Mouse (Mus musculus) heart, postnatal 0 days (tissue): ENCODE data around the gene Mknk2. TPM values are rescaled to one million over a fixed set of nuclear protein-coding genes. Genes with fewer than 3 reads are reported as not detected.

Experiments used
- ATAC-seq: fragments of 200-750 bp; cut with Nextera tagmentation; 2 replicates; pipeline ENCODE4 v1.8.0; 2017; ENCODE audit warnings: low read depth, moderate number of reproducible peaks, moderate library complexity; ENCODE audit not compliant: insufficient read depth
- DNase-seq: peaks from one replicate; pipeline ENCODE4 v3.0.0-alpha.2; 2016; ENCODE audit warnings: low spot score
- H3K27ac ChIP-seq: fragments of 300-500 bp; sonication (generic); 2 replicates; pipeline ENCODE4 v1.5.1; 2014; ENCODE audit warnings: low read depth, mild to moderate bottlenecking
- H3K27me3 ChIP-seq: fragments of 300-500 bp; sonication (generic); 2 replicates; pipeline ENCODE4 v1.6.1; 2014; ENCODE audit warnings: low read length, mixed read lengths; ENCODE audit not compliant: control insufficient read depth, insufficient read depth
- H3K36me3 ChIP-seq: fragments of 300-500 bp; sonication (generic); replicated peaks from 2 replicates; pipeline ENCODE4 v1.6.1; 2014; ENCODE audit warnings: low read length, mixed read lengths; ENCODE audit not compliant: control insufficient read depth, insufficient read depth
- H3K4me1 ChIP-seq: fragments of 300-500 bp; sonication (generic); 2 replicates; pipeline ENCODE4 v1.6.1; 2014; ENCODE audit warnings: antibody characterized with exemption; ENCODE audit not compliant: control insufficient read depth, insufficient read depth
- H3K4me2 ChIP-seq: fragments of 300-500 bp; sonication (generic); 2 replicates; pipeline ENCODE4 v1.6.1; 2014; ENCODE audit warnings: low read depth, mild to moderate bottlenecking, low read length, moderate library complexity
- H3K4me3 ChIP-seq: fragments of 300-500 bp; sonication (generic); 2 replicates; pipeline ENCODE4 v1.5.1; 2014; ENCODE audit warnings: low read depth, low read length
- H3K9ac ChIP-seq: fragments of 300-500 bp; sonication (generic); replicated peaks from 2 replicates; pipeline ENCODE4 v1.6.1; 2014; ENCODE audit warnings: low read depth, low read length, mixed read lengths
- H3K9me3 ChIP-seq: fragments of 300-500 bp; sonication (generic); replicated peaks from 2 replicates; pipeline ENCODE4 v1.6.1; 2016; ENCODE audit warnings: low read length; ENCODE audit not compliant: control insufficient read depth
- CTCF ChIP-seq: IDR thresholded peaks from 2 replicates; pipeline ENCODE4 v1.5.1; 2016; ENCODE audit warnings: antibody characterized with exemption, control low read depth, low read depth
- EP300 ChIP-seq: IDR thresholded peaks from 2 replicates; pipeline ENCODE4 v1.6.1; 2016; ENCODE audit warnings: antibody characterized with exemption, low read depth
- whole genome bisulfite sequencing: fragments of 180-500 bp; shearing (Covaris S2); extraction: QIAGEN DNeasy Blood & Tissue Kit; methylation state at CpG from one replicate; pipeline ENCODE4 v1.1.7; 2014; 5-methylcytosine and 5-hydroxymethylcytosine counted together
- polyA plus RNA-seq: library from polyadenylated mRNA; unstranded; fragments of >200 nt; fragmentation: Nextera tagmentation; extraction: Ambion mirVana; gene quantifications from 2 replicates; pipeline ENCODE4 v1.2.1, GENCODE M21; 2015
- total RNA-seq: library from RNA; depleted of rRNA; stranded (reverse); fragments of >200 nt; gene quantifications from 2 replicates; pipeline ENCODE4 v1.2.3, GENCODE M21; 2014; ENCODE audit warnings: low replicate concordance

Mknk2 gene
- total and polyA plus RNA-seq, 2 experiments from 2014 or later, result 76.9 to 150 TPM

DNA sequence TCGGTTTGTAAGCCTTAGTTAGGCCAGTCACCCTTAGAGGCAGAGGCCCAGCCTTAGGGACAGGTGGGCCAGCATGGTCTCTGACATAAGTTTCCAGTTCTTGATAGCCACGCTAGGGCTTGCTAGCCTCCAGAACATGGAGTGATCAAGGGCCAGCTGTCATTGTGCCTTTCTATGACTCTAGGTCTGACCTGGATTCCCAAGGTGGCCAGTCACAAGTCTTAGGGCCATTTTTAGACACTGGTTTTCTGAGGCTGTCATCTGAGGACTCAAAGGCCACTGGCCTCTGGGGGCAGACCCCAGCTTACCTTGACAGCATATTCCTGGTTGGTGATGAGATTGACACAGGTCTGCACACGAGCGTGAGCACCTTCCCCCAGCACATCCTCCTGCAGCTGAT is 6.7 kb downstream of the Mknk2 start:
- Histone ChIP-seq H3K4me3 (no peak overlapping the region), H3K4me2 (no peak overlapping the region), H3K27me3 (no peaks in the 10 kb centered on the region), H3K36me3 (peaks cover 56% of the 10 kb centered on the region), H3K4me1 (peaks cover 50% of the 10 kb centered on the region), H3K27ac (no peak overlapping the region), H3K9ac (peak overlapping the region; percentile 26), H3K9me3 (no peaks in the 10 kb centered on the region)
- DNase-seq (no peak), ATAC-seq (no peak)
- whole genome bisulfite sequencing, result 73% methylated on average over 4 of the region's 4 CpGs
- TF ChIP-seq EP300 (no peak), CTCF (no peak)

DNA sequence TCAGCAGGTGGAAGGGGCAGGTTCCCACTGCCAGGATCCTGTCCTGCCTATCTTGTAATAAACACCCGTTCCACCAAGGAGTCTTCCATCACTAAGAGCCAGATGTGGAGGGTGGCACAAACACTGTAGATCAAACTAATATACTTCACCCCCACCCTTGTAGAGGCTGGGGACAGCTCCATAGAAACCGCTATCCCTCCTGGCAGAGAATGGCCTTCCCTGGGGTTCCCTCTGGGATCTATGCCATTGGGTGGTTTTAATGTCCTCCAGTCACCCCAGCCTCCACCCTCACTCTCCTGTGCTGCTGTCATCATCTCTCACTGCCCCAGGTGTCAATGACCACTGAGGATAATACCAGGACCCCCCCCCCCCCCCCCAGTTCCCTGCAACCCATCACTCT is 7.4 kb downstream of the Mknk2 start:
- Histone ChIP-seq H3K27me3 (no peaks in the 10 kb centered on the region), H3K4me3 (no peak overlapping the region), H3K27ac (peak overlapping the region; percentile 51), H3K9ac (no peak overlapping the region), H3K4me2 (no peak overlapping the region), H3K9me3 (no peaks in the 10 kb centered on the region), H3K4me1 (peaks cover 50% of the 10 kb centered on the region), H3K36me3 (peaks cover 59% of the 10 kb centered on the region)
- DNase-seq, result no peak
- ATAC-seq, result no peak
- TF ChIP-seq EP300, result no peak; the same call in 1 of the 2 replicates
- no peak for TF ChIP-seq CTCF
- WGBS, result 88% methylated on average over 2 of the region's 2 CpGs

DNA sequence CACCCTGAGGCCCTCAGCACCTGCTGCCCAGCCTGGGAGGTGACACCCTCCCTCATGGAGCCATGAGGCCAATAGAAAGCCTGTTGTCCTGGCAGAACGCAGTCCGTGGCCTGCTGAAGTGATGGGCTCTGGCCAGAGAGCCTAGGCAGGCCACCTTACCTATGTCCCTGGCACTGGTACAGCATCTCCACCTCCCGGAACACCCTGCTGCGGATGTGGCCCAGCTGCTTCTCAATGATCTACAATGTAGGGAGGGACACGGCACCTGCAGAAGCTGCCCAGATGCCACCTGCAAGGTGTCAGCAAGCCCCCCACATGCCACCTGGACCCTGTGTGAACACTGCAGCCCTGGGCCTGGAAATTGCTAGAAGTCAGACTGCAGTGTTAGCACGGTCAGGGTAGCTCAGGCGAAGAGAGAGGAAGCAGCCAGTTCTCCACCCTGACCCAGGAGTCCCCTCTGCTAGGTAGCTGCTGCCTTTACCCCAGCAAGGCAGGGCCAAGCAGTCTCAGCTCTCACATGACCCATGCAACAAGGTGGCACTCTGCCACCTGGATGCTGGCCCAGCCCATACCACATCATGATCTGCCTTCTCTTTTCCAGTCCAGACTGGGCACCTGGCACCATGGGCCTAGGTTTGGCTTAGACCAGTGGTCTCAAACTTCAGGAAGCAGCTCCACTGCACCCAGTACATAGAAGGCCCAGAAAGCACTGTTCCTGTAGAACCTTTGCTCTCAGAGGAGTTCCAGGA is 8.0 kb downstream of the Mknk2 start:
- ATAC-seq (peak; percentile 66), DNase-seq (peak; percentile 73)
- H3K4me3 ChIP-seq, result no peak overlapping the region
- H3K27ac ChIP-seq, result peak overlapping the region; percentile 51
- H3K9ac ChIP-seq, result no peak overlapping the region
- TF ChIP-seq EP300, result no peak; the same call in 1 of the 2 replicates
- no peak for TF ChIP-seq CTCF
- peaks cover 59% of the 10 kb centered on the region for H3K36me3 ChIP-seq
- H3K9me3 ChIP-seq, result no peaks in the 10 kb centered on the region
- no peak overlapping the region for H3K4me2 ChIP-seq
- no peaks in the 10 kb centered on the region for H3K27me3 ChIP-seq
- H3K4me1 ChIP-seq, result peaks cover 50% of the 10 kb centered on the region
- 76% methylated on average over 7 of the region's 7 CpGs for WGBS

DNA sequence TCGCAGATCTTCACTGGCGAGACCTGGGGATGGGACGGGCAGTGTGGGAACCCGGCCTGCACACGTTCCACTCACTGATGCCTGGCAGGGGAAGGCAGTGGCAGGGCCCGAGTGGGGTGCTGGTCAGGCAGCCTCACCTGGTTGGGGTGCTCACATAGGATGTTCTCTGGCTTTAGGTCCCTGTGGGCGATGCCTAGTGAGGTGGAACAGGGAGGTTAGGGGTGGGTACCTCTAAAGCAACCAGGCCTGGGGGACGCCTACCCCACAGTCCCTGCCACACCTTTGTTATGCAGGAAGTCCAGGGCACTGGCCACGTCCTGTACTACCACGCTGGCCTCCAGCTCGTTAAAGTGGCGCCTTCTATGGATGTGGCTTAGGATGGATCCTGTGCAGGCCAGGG is 8.9 kb downstream of the Mknk2 start:
- TF ChIP-seq EP300 (no peak), CTCF (no peak)
- WGBS, result 86% methylated on average over 12 of the region's 12 CpGs
- DNase-seq (no peak), ATAC-seq (no peak)
- Histone ChIP-seq H3K4me1 (peaks cover 45% of the 10 kb centered on the region), H3K4me2 (no peak overlapping the region), H3K4me3 (no peak overlapping the region), H3K27ac (no peak overlapping the region), H3K9me3 (no peaks in the 10 kb centered on the region), H3K9ac (no peak overlapping the region), H3K27me3 (no peaks in the 10 kb centered on the region), H3K36me3 (peaks cover 59% of the 10 kb centered on the region)

DNA sequence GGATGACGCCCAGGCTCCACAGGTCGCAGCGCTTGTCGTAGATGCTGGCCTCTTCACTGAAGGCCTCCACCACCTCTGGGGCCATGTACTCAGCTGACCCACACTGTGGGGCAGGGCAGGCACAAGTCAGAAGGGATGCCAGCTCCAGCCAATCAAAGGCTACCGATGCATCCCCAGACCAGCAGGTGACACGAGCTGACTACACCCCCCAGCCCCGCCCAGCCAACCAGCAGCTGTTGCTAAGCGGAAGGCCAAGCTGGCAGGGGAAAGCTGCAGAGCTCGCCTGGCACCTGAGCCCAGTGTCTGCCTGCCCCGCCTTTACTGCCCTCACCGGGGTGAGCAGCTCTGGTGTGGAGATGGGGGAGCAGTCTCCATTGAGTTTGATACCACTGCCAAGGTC is 9.3 kb downstream of the Mknk2 start:
- H3K4me1 ChIP-seq, result peaks cover 45% of the 10 kb centered on the region
- H3K4me3 ChIP-seq, result no peak overlapping the region
- peaks cover 59% of the 10 kb centered on the region for H3K36me3 ChIP-seq
- H3K4me2 ChIP-seq, result no peak overlapping the region
- H3K9ac ChIP-seq, result no peak overlapping the region
- no peaks in the 10 kb centered on the region for H3K9me3 ChIP-seq
- WGBS, result 83% methylated on average over 11 of the region's 11 CpGs
- TF ChIP-seq CTCF (no peak), EP300 (no peak)
- H3K27me3 ChIP-seq, result no peaks in the 10 kb centered on the region
- no peak for ATAC-seq
- no peak overlapping the region for H3K27ac ChIP-seq
- DNase-seq, result no peak

DNA sequence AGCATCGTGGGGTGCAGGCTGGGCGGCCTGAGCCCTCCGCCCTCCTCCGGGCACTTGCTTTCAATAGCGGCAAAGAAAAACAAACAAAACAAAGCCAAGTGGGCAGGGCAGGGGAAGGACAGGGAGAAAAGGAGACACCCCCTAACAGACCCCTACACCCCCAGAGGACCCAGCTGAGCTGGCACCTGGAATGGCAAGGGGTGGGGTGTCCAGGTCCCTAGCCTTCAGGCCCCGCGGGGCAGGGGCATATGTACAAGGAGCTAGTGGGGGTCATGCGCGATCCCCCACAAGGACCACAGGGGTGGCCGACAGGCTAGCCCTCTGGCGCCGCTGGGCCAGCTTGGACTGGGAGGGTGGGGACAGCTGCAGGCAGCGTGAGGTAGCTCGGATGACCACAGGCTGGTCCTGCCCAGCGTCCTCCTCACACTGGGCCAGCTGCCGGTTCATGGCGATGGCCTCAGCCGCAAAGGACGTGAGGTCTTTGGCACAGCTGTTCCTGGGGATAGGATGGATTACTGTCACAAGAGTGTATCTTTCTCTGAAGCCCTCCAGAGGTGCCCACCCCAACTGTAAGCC is 11.0 kb downstream of the Mknk2 start:
- TF ChIP-seq EP300 (no peak), CTCF (no peak)
- peaks cover 38% of the 10 kb centered on the region for H3K4me1 ChIP-seq

More for the DNA sequence above, 11.0 kb downstream of the Mknk2 start:
- H3K36me3 ChIP-seq, result peaks cover 56% of the 10 kb centered on the region
- DNase-seq (no peak), ATAC-seq (no peak)
- H3K27me3 ChIP-seq, result no peaks in the 10 kb centered on the region
- no peak overlapping the region for H3K9ac ChIP-seq
- no peak overlapping the region; the same call in 1 of the 2 replicates for H3K27ac ChIP-seq
- 81% methylated on average over 19 of the region's 19 CpGs for WGBS
- no peaks in the 10 kb centered on the region for H3K9me3 ChIP-seq
- H3K4me2 ChIP-seq, result no peak overlapping the region
- no peak overlapping the region for H3K4me3 ChIP-seq
